Comparison of ENCODE assay signal across 13 mouse cellular contexts in the genomic region with DNA sequence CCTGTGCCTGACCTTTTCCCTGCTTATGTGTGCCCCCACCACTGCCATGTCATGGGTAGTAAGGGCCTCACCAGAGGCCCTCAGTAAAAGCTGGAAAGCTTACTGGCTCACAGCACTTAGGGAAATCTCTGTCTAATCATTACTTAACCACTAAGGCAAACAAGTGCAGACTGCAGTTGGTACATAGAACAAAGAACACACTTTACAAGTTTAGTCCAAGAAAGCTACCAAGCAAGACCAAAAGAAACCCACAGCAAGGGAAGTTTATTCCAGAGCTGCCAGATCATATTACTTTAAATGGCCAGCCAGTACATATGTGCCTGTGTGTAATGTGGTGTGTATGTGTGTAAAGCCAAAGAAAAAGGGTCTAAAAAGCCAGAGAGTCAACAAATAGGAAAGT. TPM values are rescaled to one million over a fixed set of nuclear protein-coding genes. Genes with fewer than 3 reads are reported as not detected.
A peak's percentile ranks its signal among the peaks of the same experiment; 100 is the strongest.
DNase-seq lines count a peak whose midpoint lies in the region; ATAC-seq and TF ChIP-seq lines count a peak whose summit lies in the region.
"Had no signal": no experiment of that assay in that cellular context is flagged by ENCODE, and none has a peak within 500 bp of the region (broad histone marks: within the 10 kb centered on the region; RNA-seq: fewer than 3 reads in every experiment).

No protein-coding gene starts in this region.

- no peak for TF ChIP-seq CTCF in kidney, postnatal 0 days (IDR thresholded peaks at IDR 0.05; ENCODE audit: low read depth)

- 0 out of 2 replicates have a peak overlapping the region, but pooled peaks have one; percentile 17 for H3K27ac ChIP-seq in limb, embryonic 12.5 days
- H3K27ac ChIP-seq in limb, embryonic 10.5 days = no peak overlapping the region
- H3K27ac ChIP-seq in intestine, embryonic 15.5 days = peak overlapping the region; percentile 78
- peak overlapping the region; percentile 81 for H3K27ac ChIP-seq in kidney, postnatal 0 days
- H3K27ac ChIP-seq in midbrain, embryonic 11.5 days (ENCODE audit: low read depth, low read length) = no peak overlapping the region
- H3K27ac ChIP-seq: forebrain, embryonic 10.5 days had no signal

- no peak for ATAC-seq in limb, embryonic 12.5 days (ENCODE audit: insufficient number of reproducible peaks, insufficient read depth, low FRiP score, low TSS enrichment, low read depth)
- peak; percentile 78 for ATAC-seq in intestine, embryonic 15.5 days
- ATAC-seq in kidney, postnatal 0 days (replicated peaks; ENCODE audit: low FRiP score, low read depth) = peak; percentile 78
- ATAC-seq in midbrain, embryonic 11.5 days (ENCODE audit: low FRiP score) = no peak
- ATAC-seq: CD4-positive, CD25-positive, alpha-beta regulatory T cell, adult 4 months had no signal

- peaks cover 32% of the 10 kb centered on the region for H3K4me1 ChIP-seq in limb, embryonic 12.5 days (replicated peaks)
- peaks cover 10% of the 10 kb centered on the region for H3K4me1 ChIP-seq in limb, embryonic 10.5 days
- H3K4me1 ChIP-seq in intestine, embryonic 15.5 days (replicated peaks) = peaks cover 17% of the 10 kb centered on the region
- 0 out of 2 replicates have a peak, but pooled peaks cover 8% of the 10 kb centered on the region for H3K4me1 ChIP-seq in kidney, postnatal 0 days (replicated peaks; ENCODE audit: insufficient read depth, low read length)
- H3K4me1 ChIP-seq in midbrain, embryonic 11.5 days (ENCODE audit: control insufficient read depth, insufficient read depth, low read length) = peaks cover 10% of the 10 kb centered on the region

- no peaks in the 10 kb centered on the region for H3K27me3 ChIP-seq in limb, embryonic 12.5 days
- no peaks in the 10 kb centered on the region for H3K27me3 ChIP-seq in limb, embryonic 10.5 days (ENCODE audit: low read depth, poor library complexity, severe bottlenecking)
- no peaks in the 10 kb centered on the region for H3K27me3 ChIP-seq in intestine, embryonic 15.5 days (replicated peaks)
- no peaks in the 10 kb centered on the region for H3K27me3 ChIP-seq in kidney, postnatal 0 days (ENCODE audit: insufficient read depth, low read length)
- H3K27me3 ChIP-seq in midbrain, embryonic 11.5 days (ENCODE audit: control insufficient read depth, insufficient read depth, low read length) = no peaks in the 10 kb centered on the region

- no peak for DNase-seq in limb, embryonic 10.5 days (ENCODE audit: low spot score)
- peak; percentile 57 for DNase-seq in kidney, postnatal 0 days (ENCODE audit: low spot score)
- peak; percentile 41 for DNase-seq in lung, postnatal 36 days
- DNase-seq in right cerebral cortex, adult 2 months (ENCODE audit: low spot score in 2 of 2) = no peak
- no peak for DNase-seq in spleen, adult 18-20 months
- no peak for DNase-seq in midbrain, embryonic 11.5 days (ENCODE audit: low spot score, missing footprints)
- DNase-seq: cerebellum, adult 9-10 months; gastrocnemius, postnatal 25 days; heart, postnatal 14 days had no signal

- H3K4me2 ChIP-seq in limb, embryonic 12.5 days = no peak overlapping the region
- peak overlapping the region; percentile 4; the same call in 1 of the 2 replicates for H3K4me2 ChIP-seq in intestine, embryonic 15.5 days (replicated peaks)
- H3K4me2 ChIP-seq in kidney, postnatal 0 days (ENCODE audit: low read length) = no peak overlapping the region; the same call in 1 of the 2 replicates
- H3K4me2 ChIP-seq in midbrain, embryonic 11.5 days = no peak overlapping the region

- H3K4me3 ChIP-seq in limb, embryonic 12.5 days (replicated peaks) = no peak overlapping the region
- no peak overlapping the region for H3K4me3 ChIP-seq in limb, embryonic 10.5 days
- H3K4me3 ChIP-seq in intestine, embryonic 15.5 days (replicated peaks) = no peak overlapping the region
- no peak overlapping the region for H3K4me3 ChIP-seq in kidney, postnatal 0 days (replicated peaks; ENCODE audit: low read depth, low read length)
- no peak overlapping the region for H3K4me3 ChIP-seq in midbrain, embryonic 11.5 days (ENCODE audit: low read depth, low read length)
- H3K4me3 ChIP-seq: forebrain, embryonic 10.5 days had no signal

- peaks cover 14% of the 10 kb centered on the region for H3K36me3 ChIP-seq in limb, embryonic 12.5 days
- peaks cover 31% of the 10 kb centered on the region for H3K36me3 ChIP-seq in limb, embryonic 10.5 days
- 0 out of 2 replicates have a peak, but pooled peaks cover 3% of the 10 kb centered on the region for H3K36me3 ChIP-seq in intestine, embryonic 15.5 days
- no peaks in the 10 kb centered on the region for H3K36me3 ChIP-seq in kidney, postnatal 0 days (ENCODE audit: insufficient read depth, low read length)
- peaks cover 3% of the 10 kb centered on the region; the same call in 1 of the 2 replicates for H3K36me3 ChIP-seq in midbrain, embryonic 11.5 days (ENCODE audit: control insufficient read depth, insufficient read depth, low read length)

- no peak overlapping the region for H3K9ac ChIP-seq in limb, embryonic 12.5 days (replicated peaks)
- no peak overlapping the region for H3K9ac ChIP-seq in intestine, embryonic 15.5 days
- H3K9ac ChIP-seq in kidney, postnatal 0 days (ENCODE audit: low read depth, low read length) = no peak overlapping the region
- no peak overlapping the region for H3K9ac ChIP-seq in midbrain, embryonic 11.5 days (ENCODE audit: low read length)

- H3K9me3 ChIP-seq in limb, embryonic 12.5 days = no peaks in the 10 kb centered on the region
- no peaks in the 10 kb centered on the region for H3K9me3 ChIP-seq in limb, embryonic 10.5 days (replicated peaks)
- H3K9me3 ChIP-seq in intestine, embryonic 15.5 days = no peaks in the 10 kb centered on the region
- no peaks in the 10 kb centered on the region for H3K9me3 ChIP-seq in kidney, postnatal 0 days (replicated peaks; ENCODE audit: low read length)
- no peaks in the 10 kb centered on the region for H3K9me3 ChIP-seq in midbrain, embryonic 11.5 days (ENCODE audit: control insufficient read depth, low read length)
- H3K9me3 ChIP-seq: forebrain, embryonic 10.5 days had no signal

RNA-seq across cellular contexts. Expression of gene Phactr4, which starts 6.3 kb away (rescaled TPM):
- polyA plus RNA-seq in limb, embryonic 12.5 days (2016; fragmentation: Nextera tagmentation; extraction: Ambion mirVana) = 19.7 and 25.6 TPM in 2 replicates
- 22.8 and 27.9 TPM in 2 replicates for polyA plus RNA-seq in limb, embryonic 10.5 days (2016; fragmentation: Nextera tagmentation; extraction: Ambion mirVana)
- 17.4 and 17.6 TPM in 2 replicates for polyA plus RNA-seq in intestine, embryonic 15.5 days (2015; fragmentation: Nextera tagmentation; extraction: Ambion mirVana)
- polyA plus RNA-seq in kidney, postnatal 0 days (2015; fragmentation: Nextera tagmentation; extraction: Ambion mirVana) = 24.3 and 25.2 TPM in 2 replicates
- polyA plus RNA-seq in midbrain, embryonic 11.5 days (2014; fragmentation: Nextera tagmentation; extraction: Ambion mirVana) = 22.2 and 22.4 TPM in 2 replicates

RNA-seq across cellular contexts. Expression of gene Med18, which starts 47.8 kb away (rescaled TPM):
- polyA plus RNA-seq in limb, embryonic 12.5 days (2016; fragmentation: Nextera tagmentation; extraction: Ambion mirVana) = 30.4 and 35.0 TPM in 2 replicates
- 37.2 and 40.6 TPM in 2 replicates for polyA plus RNA-seq in limb, embryonic 10.5 days (2016; fragmentation: Nextera tagmentation; extraction: Ambion mirVana)
- polyA plus RNA-seq in intestine, embryonic 15.5 days (2015; fragmentation: Nextera tagmentation; extraction: Ambion mirVana) = 18.9 and 21.3 TPM in 2 replicates
- polyA plus RNA-seq in kidney, postnatal 0 days (2015; fragmentation: Nextera tagmentation; extraction: Ambion mirVana) = 20.9 and 22.1 TPM in 2 replicates
- 19.2 and 22.3 TPM in 2 replicates for polyA plus RNA-seq in midbrain, embryonic 11.5 days (2014; fragmentation: Nextera tagmentation; extraction: Ambion mirVana)

Comparison
In these comparisons a context has a peak if more than half of its experiments do, and no peak if none do; other contexts are left out.
1. H3K27ac ChIP-seq: peak in limb, embryonic 12.5 days (single experiment), intestine, embryonic 15.5 days (single experiment) and kidney, postnatal 0 days (single experiment); none in limb, embryonic 10.5 days (single experiment) and midbrain, embryonic 11.5 days (single experiment).
2. ATAC-seq: peak in intestine, embryonic 15.5 days (single experiment) and kidney, postnatal 0 days (single experiment); none in limb, embryonic 12.5 days (single experiment) and midbrain, embryonic 11.5 days (single experiment).
3. DNase-seq: peak in kidney, postnatal 0 days (single experiment) and lung, postnatal 36 days (single experiment); none in limb, embryonic 10.5 days (single experiment), right cerebral cortex, adult 2 months (0 of 2), spleen, adult 18-20 months (0 of 2) and midbrain, embryonic 11.5 days (single experiment).